Mouse (Mus musculus) kidney, embryonic 16.5 days (tissue): ENCODE data around the gene Olfr1034. TPM values are rescaled to one million over a fixed set of nuclear protein-coding genes. Genes with fewer than 3 reads are reported as not detected.
"Not testable (repeated sequence)": the region's sequence is repeated elsewhere in the genome, so short reads cannot be mapped to it uniquely, and the experiment has no call there.

Source experiments
- ATAC-seq: fragments of 200-750 bp; cut with Nextera tagmentation; 2 replicates; pipeline ENCODE4 v1.8.0; 2017; ENCODE audit warnings: moderate TSS enrichment; ENCODE audit not compliant: low FRiP score, low TSS enrichment
- H3K27ac ChIP-seq: fragments of 300-500 bp; sonication (generic); 2 replicates; pipeline ENCODE4 v1.5.1; 2014; ENCODE audit warnings: low read length
- H3K27me3 ChIP-seq: fragments of 300-500 bp; sonication (generic); 2 replicates; pipeline ENCODE4 v1.6.1; 2014; ENCODE audit warnings: low read length, control low read depth, mixed read lengths; ENCODE audit not compliant: insufficient read depth
- H3K36me3 ChIP-seq: fragments of 300-500 bp; sonication (generic); 2 replicates; pipeline ENCODE4 v1.6.1; 2014; ENCODE audit warnings: low read length, control low read depth, mixed read lengths; ENCODE audit not compliant: insufficient read depth
- H3K4me1 ChIP-seq: fragments of 300-500 bp; sonication (generic); 2 replicates; pipeline ENCODE4 v1.6.1; 2014; ENCODE audit warnings: low read length, control low read depth, mixed read lengths; ENCODE audit not compliant: insufficient read depth
- H3K4me2 ChIP-seq: fragments of 300-500 bp; sonication (generic); replicated peaks from 2 replicates; pipeline ENCODE4 v1.6.1; 2014; ENCODE audit warnings: low read depth, low read length
- H3K4me3 ChIP-seq: fragments of 300-500 bp; sonication (generic); 2 replicates; pipeline ENCODE4 v1.5.1; 2014; ENCODE audit warnings: mild to moderate bottlenecking, low read length
- H3K9ac ChIP-seq: fragments of 300-500 bp; sonication (generic); replicated peaks from 2 replicates; pipeline ENCODE4 v1.6.1; 2014; ENCODE audit warnings: low read length
- H3K9me3 ChIP-seq: fragments of 300-500 bp; sonication (generic); 2 replicates; pipeline ENCODE4 v1.6.1; 2016; ENCODE audit warnings: low read length, control low read depth
- WGBS: fragments of 180-500 bp; shearing (Covaris S2); extraction: QIAGEN DNeasy Blood & Tissue Kit; methylation state at CpG from one replicate; pipeline ENCODE4 v1.1.7; 2014; 5-methylcytosine and 5-hydroxymethylcytosine counted together
- polyA plus RNA-seq: library from polyadenylated mRNA; unstranded; fragments of >200 nt; fragmentation: Nextera tagmentation; extraction: Ambion mirVana; gene quantifications from 2 replicates; pipeline ENCODE4 v1.2.1, GENCODE M21; 2015

Olfr1034 gene
- polyA plus RNA-seq, result 0.04 and 0.05 TPM in 2 replicates

DNA sequence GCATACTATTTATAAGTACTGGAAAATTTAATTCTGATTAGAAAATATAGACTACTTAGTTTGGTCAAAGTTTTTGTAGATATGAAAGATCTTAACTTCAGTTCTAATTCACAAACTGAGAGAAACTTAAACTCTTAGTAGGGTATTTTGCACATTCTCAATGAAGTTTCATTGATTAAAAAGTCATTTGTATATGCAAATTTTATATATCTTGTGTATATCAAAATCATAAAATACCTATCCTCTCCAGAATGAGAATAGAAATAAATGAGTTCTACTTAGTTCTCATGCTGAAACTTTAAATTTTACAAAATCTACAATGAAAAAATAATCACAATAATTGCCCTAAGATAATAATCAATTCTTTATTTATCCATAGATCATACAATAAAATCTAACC is at the start of gene Olfr1034:
Olfr1034 (plus strand) TSS at position 301 of the 400 bp plus-strand sequence.
- H3K4me2 ChIP-seq, result no peak within 1 kb of the TSS
- no peak within 1 kb of the TSS for H3K4me3 ChIP-seq
- H3K27ac ChIP-seq, result no peak within 1 kb of the TSS
- H3K27me3 ChIP-seq, result no peaks in the 10 kb centered on the region
- no peaks in the 10 kb centered on the region for H3K4me1 ChIP-seq
- no peak for ATAC-seq
- H3K36me3 ChIP-seq, result no peaks in the 10 kb centered on the region
- no peaks in the 10 kb centered on the region for H3K9me3 ChIP-seq
- H3K9ac ChIP-seq, result no peak within 1 kb of the TSS

DNA sequence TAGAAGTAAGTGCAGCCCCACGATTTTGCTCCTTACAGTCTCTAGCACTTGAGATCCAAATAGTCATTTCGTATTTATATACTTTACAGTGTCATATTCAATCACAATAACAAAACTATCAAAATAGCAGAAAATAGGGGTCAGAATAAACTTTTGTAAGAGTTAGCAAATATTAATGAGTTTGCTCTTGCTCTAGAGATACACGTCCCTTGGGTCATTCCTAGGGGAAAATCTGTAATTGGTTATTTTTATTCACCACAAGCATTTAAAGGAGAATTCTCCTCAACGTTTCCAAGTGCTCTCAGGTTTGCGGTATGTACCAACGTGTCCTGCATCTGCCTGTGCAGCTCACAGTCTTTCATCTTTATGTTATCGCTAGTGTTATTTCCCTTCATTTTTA is 40.4 kb upstream of the Olfr1034 start, which contains the start of gene Olfr1032:
Olfr1032 (plus strand) TSS at position 301 of the 400 bp plus-strand sequence.
- Histone ChIP-seq H3K27ac (no peak within 1 kb of the TSS), H3K27me3 (no peaks in the 10 kb centered on the region), H3K4me1 (no peaks in the 10 kb centered on the region), H3K4me3 (no peak within 1 kb of the TSS), H3K4me2 (no peak within 1 kb of the TSS), H3K9me3 (no peaks in the 10 kb centered on the region), H3K36me3 (no peaks in the 10 kb centered on the region), H3K9ac (no peak within 1 kb of the TSS)
- WGBS, result 85% methylated on average over 7 of the region's 7 CpGs
- no peak for ATAC-seq

DNA sequence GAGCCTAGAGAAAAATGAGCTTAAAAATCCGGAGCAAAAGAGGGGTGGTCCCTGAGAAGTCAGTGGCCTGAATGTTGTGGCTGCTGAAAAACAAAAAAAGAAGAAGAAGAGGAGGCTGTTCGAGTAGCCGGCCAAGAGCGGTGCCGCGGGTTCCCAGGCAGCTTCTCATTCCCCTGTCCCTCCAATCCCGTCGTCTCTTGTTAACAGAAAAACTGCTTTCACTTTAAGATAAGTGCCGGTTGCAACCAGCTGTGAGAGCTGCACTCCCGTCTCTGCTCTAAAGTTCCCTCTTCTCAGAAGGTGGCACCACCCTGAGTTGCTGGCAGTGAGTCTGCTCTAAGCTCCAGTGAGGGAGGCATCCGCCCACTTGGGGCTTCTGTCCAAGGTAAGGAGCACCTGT is 25.3 kb upstream of the Olfr1034 start, which contains the start of gene Olfr1033:
Olfr1033 (plus strand) TSS at position 228 of the 400 bp plus-strand sequence.
- H3K36me3 ChIP-seq, ATAC-seq, H3K9me3 ChIP-seq, H3K4me1 ChIP-seq, H3K27me3 ChIP-seq: not testable (repeated sequence)
- Histone ChIP-seq H3K9ac (peak within 1 kb of the TSS; percentile 57; the same call in 1 of the 2 replicates), H3K4me2 (peak within 1 kb of the TSS; percentile 49), H3K27ac (peak within 1 kb of the TSS; percentile 65; the same call in 1 of the 2 replicates), H3K4me3 (peak within 1 kb of the TSS; percentile 44)
- WGBS, result 4% methylated on average over 10 of the region's 11 CpGs

DNA sequence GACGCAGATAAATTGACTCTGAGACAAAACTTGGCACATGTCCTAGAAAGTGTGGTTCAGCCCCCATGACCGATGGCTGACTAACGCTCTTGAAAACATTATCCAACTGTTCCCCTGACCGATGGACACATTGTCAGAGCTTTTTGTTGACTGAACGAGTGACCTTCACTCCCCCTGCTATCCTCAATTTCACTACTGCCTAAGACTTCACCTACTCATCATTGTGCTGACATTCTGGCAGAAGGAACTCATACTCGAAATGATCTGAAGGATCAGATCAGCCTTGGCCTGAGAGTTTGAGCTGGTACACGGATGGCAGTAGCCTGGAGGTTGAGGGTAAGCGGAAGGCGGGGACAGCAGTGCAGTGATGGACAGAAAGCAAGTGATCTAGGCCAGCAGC is 24.1 kb upstream of the Olfr1034 start:
- H3K36me3 ChIP-seq, H3K4me2 ChIP-seq, H3K4me3 ChIP-seq, H3K27me3 ChIP-seq, H3K9ac ChIP-seq, H3K4me1 ChIP-seq, ATAC-seq, H3K27ac ChIP-seq, H3K9me3 ChIP-seq: not testable (repeated sequence)
- 36% methylated on average over 3 of the region's 9 CpGs for WGBS

DNA sequence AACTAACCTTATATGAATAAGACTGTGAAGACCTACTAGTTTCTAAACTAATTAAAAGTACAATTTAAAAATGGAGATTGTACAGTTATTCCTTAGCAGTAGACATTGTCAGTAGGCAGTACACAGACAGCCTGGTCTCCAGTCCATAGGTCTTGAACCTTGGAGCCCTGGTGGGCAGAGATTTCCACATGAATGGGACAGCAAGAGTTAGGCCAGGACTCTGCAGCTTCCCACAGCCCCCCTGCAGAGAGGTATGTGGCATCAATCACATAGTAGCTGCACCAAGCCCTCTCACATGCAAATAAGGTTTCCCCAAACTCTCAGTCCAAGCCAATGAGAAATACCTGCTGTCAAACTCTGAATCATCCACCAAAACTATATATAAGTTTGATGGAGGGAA is 5.1 kb downstream of the Olfr1034 start:
- H3K36me3 ChIP-seq, H3K4me1 ChIP-seq, H3K27ac ChIP-seq, H3K9ac ChIP-seq, H3K4me3 ChIP-seq, ATAC-seq, H3K4me2 ChIP-seq, H3K9me3 ChIP-seq, H3K27me3 ChIP-seq: not testable (repeated sequence)

DNA sequence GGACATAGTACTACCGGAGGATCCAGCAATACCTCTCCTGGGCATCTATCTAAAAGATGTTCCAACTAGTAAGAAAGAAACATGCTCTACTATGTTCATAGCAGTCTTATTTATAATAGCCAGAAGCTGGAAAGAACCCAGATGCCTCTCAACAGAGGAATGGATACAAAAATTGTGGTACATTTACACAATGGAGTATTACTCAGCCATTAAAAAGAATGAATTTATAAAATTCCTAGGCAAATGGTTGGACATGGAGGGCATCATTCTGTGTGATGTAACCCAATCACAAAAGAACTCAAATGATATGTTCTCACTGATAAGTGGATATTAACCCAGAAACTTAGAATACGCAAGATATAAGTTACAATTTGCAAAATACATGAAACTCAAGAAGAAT is 18.1 kb downstream of the Olfr1034 start:
- WGBS, result 95% methylated on average over 2 of the region's 2 CpGs
- not testable (repeated sequence) for H3K4me1 ChIP-seq, H3K4me2 ChIP-seq, H3K27me3 ChIP-seq, H3K4me3 ChIP-seq, H3K36me3 ChIP-seq, H3K27ac ChIP-seq, H3K9me3 ChIP-seq, H3K9ac ChIP-seq, ATAC-seq

DNA sequence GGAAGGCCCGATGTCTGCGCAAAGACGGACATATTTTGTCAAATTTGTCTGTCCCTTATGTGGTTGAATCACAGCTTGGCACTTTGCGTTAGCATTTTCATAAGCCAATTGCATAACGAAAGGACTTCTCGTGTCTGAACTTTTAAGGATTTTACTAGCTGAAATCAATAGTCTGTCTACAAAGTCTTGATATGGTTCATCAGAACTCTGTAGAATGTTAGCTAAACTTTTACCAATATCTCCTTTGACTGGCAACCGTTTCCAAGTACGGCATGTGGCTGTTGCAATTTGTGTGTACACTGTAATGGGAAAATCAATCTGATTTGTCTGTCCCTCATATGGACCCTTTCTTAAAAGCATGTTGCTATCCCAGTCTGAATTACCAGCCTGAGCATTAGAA is 24.5 kb downstream of the Olfr1034 start:
- WGBS, result 92% methylated on average over 8 of the region's 8 CpGs
- no peaks in the 10 kb centered on the region for H3K36me3 ChIP-seq
- ATAC-seq, result no peak
- no peak overlapping the region for H3K27ac ChIP-seq
- H3K9ac ChIP-seq, result no peak overlapping the region
- no peak overlapping the region for H3K4me3 ChIP-seq
- H3K4me1 ChIP-seq, result no peaks in the 10 kb centered on the region
- H3K9me3 ChIP-seq, result peaks cover 2% of the 10 kb centered on the region; the same call in 1 of the 2 replicates
- H3K4me2 ChIP-seq, result no peak overlapping the region
- no peaks in the 10 kb centered on the region for H3K27me3 ChIP-seq

DNA sequence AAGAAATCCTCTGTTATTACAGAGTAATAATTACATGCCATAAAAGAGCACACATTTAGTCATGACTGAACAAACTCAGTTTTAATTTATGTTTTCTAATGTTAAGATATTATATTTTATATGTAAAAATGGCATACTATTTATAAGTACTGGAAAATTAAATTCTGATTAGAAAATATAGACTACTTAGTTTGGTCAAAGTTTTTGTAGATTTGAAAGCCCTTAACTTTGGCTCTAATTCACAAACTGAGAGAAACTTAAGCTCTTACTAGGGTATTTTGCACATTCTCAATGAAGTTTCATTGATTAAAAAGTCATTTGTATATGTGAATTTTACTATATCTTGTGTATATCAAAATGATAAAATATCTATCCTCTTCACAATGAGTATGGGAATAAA is 28.0 kb downstream of the Olfr1034 start, which contains the start of gene Olfr1036:
Olfr1036 (plus strand) TSS at position 301 of the 400 bp plus-strand sequence.
- H3K27me3 ChIP-seq, ATAC-seq, H3K27ac ChIP-seq, H3K9ac ChIP-seq, H3K4me1 ChIP-seq, H3K36me3 ChIP-seq, H3K4me2 ChIP-seq, H3K4me3 ChIP-seq, H3K9me3 ChIP-seq: not testable (repeated sequence)

DNA sequence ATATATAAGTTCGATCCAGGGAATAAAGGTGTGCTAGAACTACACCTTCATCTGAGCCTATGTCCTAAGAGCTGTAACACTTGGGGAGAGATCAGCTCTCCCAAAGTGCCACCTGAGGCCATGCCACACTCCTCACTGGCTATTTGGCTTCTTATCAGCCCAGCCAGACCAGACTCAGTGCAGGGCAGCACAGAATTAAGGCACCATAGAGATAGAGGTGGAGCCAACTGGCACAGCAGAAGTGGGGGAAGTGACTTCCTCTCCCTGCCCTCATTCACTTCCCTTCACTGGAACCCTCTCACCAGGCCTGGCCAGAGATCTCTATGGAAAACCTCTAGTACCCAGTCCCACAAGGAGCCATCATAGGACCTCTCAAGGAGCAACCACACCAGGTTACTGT is 34.8 kb downstream of the Olfr1034 start:
- H3K27me3 ChIP-seq, ATAC-seq, H3K36me3 ChIP-seq: not testable (repeated sequence)

DNA sequence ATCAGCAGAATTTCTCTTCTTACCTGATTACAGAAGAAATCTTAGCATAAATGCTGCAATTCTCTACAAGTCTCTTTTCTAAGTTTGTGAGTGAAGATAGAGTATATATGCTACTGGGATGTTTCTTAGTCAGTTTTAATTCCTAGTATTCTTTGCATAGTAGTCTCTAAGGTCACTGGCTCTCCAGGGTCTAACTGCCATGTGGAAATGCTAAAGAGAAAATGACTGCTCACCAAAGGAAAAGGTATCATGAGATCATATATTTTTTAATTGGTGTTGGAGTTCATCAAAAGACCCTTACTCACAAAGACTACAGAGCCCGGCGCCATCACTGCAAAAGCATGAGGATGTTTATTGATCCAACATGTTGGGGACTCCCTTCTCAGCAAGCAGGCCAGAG is 41.6 kb downstream of the Olfr1034 start, which contains the start of gene Olfr1037:
Olfr1037 (minus strand) TSS at position 101 of the 400 bp plus-strand sequence.
- Histone ChIP-seq H3K27ac (no peak within 1 kb of the TSS), H3K4me2 (no peak within 1 kb of the TSS), H3K9ac (no peak within 1 kb of the TSS), H3K4me1 (no peaks in the 10 kb centered on the region), H3K27me3 (no peaks in the 10 kb centered on the region), H3K36me3 (no peaks in the 10 kb centered on the region), H3K4me3 (no peak within 1 kb of the TSS), H3K9me3 (no peaks in the 10 kb centered on the region)
- no peak for ATAC-seq
- WGBS, result 92% methylated on average over 2 of the region's 2 CpGs

More for the DNA sequence above, 34.8 kb downstream of the Olfr1034 start:
- not testable (repeated sequence) for H3K9ac ChIP-seq, H3K4me2 ChIP-seq, H3K9me3 ChIP-seq, H3K27ac ChIP-seq, H3K4me1 ChIP-seq, H3K4me3 ChIP-seq
- WGBS, result 89% methylated on average over 1 of the region's 1 CpGs
